Mouse (Mus musculus) layer of hippocampus, postnatal 10 days (tissue): ENCODE measurements at regions not wholly inside any gene's neighbourhood (a gene's known extent, or its start where the extent isn't known, plus 50 kb on each side); places are given as distances from the start of the nearest gene placed in this dataset.
"Not testable (repeated sequence)": the region's sequence is repeated elsewhere in the genome, so short reads cannot be mapped to it uniquely, and the experiment has no call there.

Source experiments
- DNase-seq, 2 experiments: peaks; one replicate each; pipeline ENCODE4 v3.0.0; 2021; ENCODE audit warnings: low spot score in 2 of 2

GRCm38 (mm10) chr17:52351293-52351692, 251.2 kb upstream of the Kcnh8 start:
- no peak for DNase-seq

GRCm38 (mm10) chr17:52350696-52351095, 251.8 kb upstream of the Kcnh8 start:
- no peak for DNase-seq

- no peak for DNase-seq
Measured at GRCm38 (mm10) chr17:52349872-52350271, 252.6 kb upstream of the Kcnh8 start.

GRCm38 (mm10) chr17:52348481-52349083, 253.9 kb upstream of the Kcnh8 start:
- DNase-seq, result no peak

GRCm38 (mm10) chr17:52320586-52320985, 281.9 kb upstream of the Kcnh8 start:
- no peak for DNase-seq

- no peak for DNase-seq
Measured at GRCm38 (mm10) chr17:52316976-52317375, 285.5 kb upstream of the Kcnh8 start.

- no peak for DNase-seq
Measured at GRCm38 (mm10) chr17:52315879-52316278, 286.6 kb upstream of the Kcnh8 start.

GRCm38 (mm10) chr17:52315456-52315855, 287.1 kb upstream of the Kcnh8 start:
- DNase-seq, result not testable (repeated sequence)

GRCm38 (mm10) chr17:52312043-52312442, 290.5 kb upstream of the Kcnh8 start:
- DNase-seq, result no peak

GRCm38 (mm10) chr17:52308789-52309188, 293.7 kb upstream of the Kcnh8 start:
- no peak for DNase-seq

GRCm38 (mm10) chr17:52304133-52304532, 298.4 kb upstream of the Kcnh8 start:
- DNase-seq, result no peak

GRCm38 (mm10) chr17:52303320-52303719, 299.2 kb upstream of the Kcnh8 start:
- no peak for DNase-seq

- DNase-seq, result no peak
Measured at GRCm38 (mm10) chr17:52299769-52300168, 302.7 kb upstream of the Kcnh8 start.

- no peak for DNase-seq
Measured at GRCm38 (mm10) chr17:52285392-52285791, 317.1 kb upstream of the Kcnh8 start.

- no peak for DNase-seq
Measured at GRCm38 (mm10) chr17:52282264-52282663, 320.2 kb upstream of the Kcnh8 start.

GRCm38 (mm10) chr17:52278523-52278922, 324.0 kb upstream of the Kcnh8 start:
- no peak for DNase-seq

- DNase-seq, result no peak
Measured at GRCm38 (mm10) chr17:52268792-52269191, 333.7 kb upstream of the Kcnh8 start.

GRCm38 (mm10) chr17:52251284-52251683, 351.2 kb upstream of the Kcnh8 start:
- DNase-seq, result no peak

GRCm38 (mm10) chr17:52225584-52225983, 376.9 kb upstream of the Kcnh8 start:
- no peak for DNase-seq

- DNase-seq, result no peak
Measured at GRCm38 (mm10) chr17:52220422-52220821, 382.1 kb upstream of the Kcnh8 start.

GRCm38 (mm10) chr17:52217411-52217810, 384.3 kb upstream of the Satb1 start:
- DNase-seq, result no peak

GRCm38 (mm10) chr17:52212944-52213343, 379.9 kb upstream of the Satb1 start:
- DNase-seq, result no peak

- no peak for DNase-seq
Measured at GRCm38 (mm10) chr17:52210483-52210882, 377.4 kb upstream of the Satb1 start.

- no peak for DNase-seq
Measured at GRCm38 (mm10) chr17:52197731-52198130, 364.6 kb upstream of the Satb1 start.
